Mouse (Mus musculus) lung, embryonic 14.5 days (tissue): ENCODE measurements at regions not wholly inside any gene's neighbourhood (a gene's known extent, or its start where the extent isn't known, plus 50 kb on each side); places are given as distances from the start of the nearest gene placed in this dataset.
"Not testable (repeated sequence)": the region's sequence is repeated elsewhere in the genome, so short reads cannot be mapped to it uniquely, and the experiment has no call there.

Experiments
- ATAC-seq: fragments of 200-750 bp; cut with Nextera tagmentation; 2 replicates; pipeline ENCODE4 v1.8.0; 2017; ENCODE audit warnings: mild to moderate bottlenecking, moderate TSS enrichment, moderate library complexity; ENCODE audit not compliant: insufficient read depth
- DNase-seq: peaks from one replicate; pipeline ENCODE4 v3.0.0-alpha.2; 2015
- H3K27ac ChIP-seq: fragments of 300-500 bp; sonication (generic); 2 replicates; pipeline ENCODE4 v1.5.1; 2014; ENCODE audit warnings: low read depth, mild to moderate bottlenecking, moderate library complexity
- H3K27me3 ChIP-seq: fragments of 300-500 bp; sonication (generic); 2 replicates; pipeline ENCODE4 v1.6.1; 2014; ENCODE audit warnings: low read length, control low read depth; ENCODE audit not compliant: insufficient read depth
- H3K36me3 ChIP-seq: fragments of 300-500 bp; sonication (generic); 2 replicates; pipeline ENCODE4 v1.6.1; 2014; ENCODE audit warnings: control low read depth; ENCODE audit not compliant: insufficient read depth
- H3K4me1 ChIP-seq: fragments of 300-500 bp; sonication (generic); 2 replicates; pipeline ENCODE4 v1.6.1; 2014; ENCODE audit warnings: antibody characterized with exemption, control low read depth; ENCODE audit not compliant: insufficient read depth
- H3K4me2 ChIP-seq: fragments of 300-500 bp; sonication (generic); 2 replicates; pipeline ENCODE4 v1.6.1; 2014; ENCODE audit warnings: mild to moderate bottlenecking
- H3K4me3 ChIP-seq: fragments of 300-500 bp; sonication (generic); 2 replicates; pipeline ENCODE4 v1.5.1; 2014; ENCODE audit warnings: low read depth, low read length
- H3K9ac ChIP-seq: fragments of 300-500 bp; sonication (generic); 2 replicates; pipeline ENCODE4 v1.6.1; 2014
- H3K9me3 ChIP-seq: fragments of 300-500 bp; sonication (generic); 2 replicates; pipeline ENCODE4 v1.6.1; 2016; ENCODE audit warnings: low read depth, low read length, control low read depth
- CTCF ChIP-seq: IDR thresholded peaks from 2 replicates; pipeline ENCODE4 v1.5.1; 2016; ENCODE audit warnings: antibody characterized with exemption, low read depth
- WGBS: fragments of 180-500 bp; shearing (Covaris S2); extraction: QIAGEN DNeasy Blood & Tissue Kit; methylation state at CpG from one replicate; pipeline ENCODE4 v1.1.7; 2014; 5-methylcytosine and 5-hydroxymethylcytosine counted together

GRCm38 (mm10) chr3:29024851-29025250, 57.0 kb upstream of the Egfem1 start:
- DNase-seq, H3K4me3 ChIP-seq, ATAC-seq, H3K9ac ChIP-seq, H3K27ac ChIP-seq, H3K9me3 ChIP-seq, H3K4me1 ChIP-seq, H3K4me2 ChIP-seq, H3K27me3 ChIP-seq, H3K36me3 ChIP-seq: not testable (repeated sequence)
- 48% methylated on average over 1 of the region's 1 CpGs for WGBS

GRCm38 (mm10) chr3:29027726-29028125, 54.1 kb upstream of the Egfem1 start:
- no peak overlapping the region for H3K4me2 ChIP-seq
- H3K36me3 ChIP-seq: no peaks in the 10 kb centered on the region
- H3K27me3 ChIP-seq: no peaks in the 10 kb centered on the region
- H3K9ac ChIP-seq: no peak overlapping the region
- H3K4me1 ChIP-seq: no peaks in the 10 kb centered on the region
- DNase-seq: no peak
- H3K27ac ChIP-seq: no peak overlapping the region
- no peaks in the 10 kb centered on the region for H3K9me3 ChIP-seq
- TF ChIP-seq CTCF: no peak
- WGBS: 68% methylated on average over 2 of the region's 2 CpGs
- no peak overlapping the region for H3K4me3 ChIP-seq
- no peak for ATAC-seq

DNA sequence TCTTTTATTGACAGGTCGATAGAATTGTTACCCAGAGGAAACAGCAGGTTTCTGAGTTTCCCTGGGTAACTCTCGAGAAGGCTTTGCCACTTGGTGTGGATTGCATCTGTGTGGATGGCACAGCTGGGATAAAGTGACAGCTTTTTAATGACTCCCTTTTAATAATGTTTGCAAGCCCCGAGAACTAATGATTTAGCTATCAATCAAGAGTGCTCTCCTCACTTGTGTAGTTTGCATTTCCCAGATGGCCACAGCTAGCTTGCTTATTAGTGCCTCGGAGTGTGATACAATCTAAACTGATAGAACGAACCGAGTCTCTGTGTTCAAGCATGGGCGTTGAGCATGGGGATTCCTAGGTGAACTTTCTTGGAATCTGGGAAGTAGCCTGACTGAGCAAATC, 51.0 kb upstream of the Egfem1 start:
- Histone ChIP-seq H3K9ac (no peak overlapping the region), H3K4me3 (no peak overlapping the region), H3K27me3 (no peaks in the 10 kb centered on the region), H3K9me3 (no peaks in the 10 kb centered on the region), H3K4me2 (no peak overlapping the region), H3K36me3 (no peaks in the 10 kb centered on the region), H3K4me1 (no peaks in the 10 kb centered on the region), H3K27ac (no peak overlapping the region)
- TF ChIP-seq CTCF: no peak
- DNase-seq (no peak), ATAC-seq (no peak)
- WGBS: 60% methylated on average over 7 of the region's 7 CpGs

GRCm38 (mm10) chr3:29031811-29032210, 50.0 kb upstream of the Egfem1 start:
- Histone ChIP-seq H3K36me3 (no peaks in the 10 kb centered on the region), H3K4me3 (no peak overlapping the region), H3K27ac (no peak overlapping the region), H3K4me2 (no peak overlapping the region), H3K9ac (no peak overlapping the region), H3K9me3 (no peaks in the 10 kb centered on the region), H3K27me3 (no peaks in the 10 kb centered on the region), H3K4me1 (no peaks in the 10 kb centered on the region)
- TF ChIP-seq CTCF: peak; percentile 63
- WGBS: 41% methylated on average over 3 of the region's 3 CpGs
- no peak for ATAC-seq
- peak; percentile 41 for DNase-seq
